Mouse (Mus musculus): ENCODE data around the gene Prpf6.

DNA sequence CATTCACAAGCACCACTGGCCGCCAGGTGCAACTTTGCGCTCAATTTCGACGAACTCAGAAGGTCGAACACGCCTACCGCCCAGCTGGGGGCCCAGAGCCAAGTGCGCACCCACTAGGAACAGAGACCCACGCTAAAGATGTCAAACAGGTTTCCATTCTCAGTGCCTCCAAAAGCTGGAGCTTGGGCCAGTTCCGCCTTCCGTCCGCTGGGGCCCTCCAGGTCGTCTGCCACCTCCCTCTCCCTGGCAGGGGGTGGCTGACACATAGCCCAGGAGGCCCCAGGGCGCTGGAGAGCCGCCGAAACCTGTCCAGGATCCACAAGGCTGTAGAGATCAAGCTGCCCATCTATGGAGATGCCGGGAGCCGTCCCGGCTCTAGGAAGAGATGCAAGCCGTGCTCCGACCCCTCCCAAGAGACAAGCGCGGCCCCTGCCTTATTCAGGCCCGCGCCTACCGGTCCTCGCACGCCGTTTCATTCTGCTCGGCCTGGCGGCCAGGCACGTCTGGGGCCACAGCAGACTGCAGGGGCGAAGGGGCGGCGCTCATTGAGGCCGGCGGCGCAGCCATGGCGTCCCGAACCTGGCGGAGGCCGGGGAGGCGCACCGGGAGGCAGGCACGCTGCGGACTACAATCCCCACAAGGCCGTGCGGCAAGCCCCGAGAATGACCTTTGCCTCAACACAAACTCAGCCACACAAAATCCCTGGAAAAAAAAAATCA is 10.1 kb upstream of the Prpf6 start:
- TF ChIP-seq CTCF (conservative IDR thresholded peaks at IDR 0.05; ENCODE audit: low read length), result no peak
- no peak for TF ChIP-seq POU5F1 (IDR thresholded peaks at IDR 0.05; ENCODE audit: borderline replicate concordance, low read length)
